Mouse (Mus musculus): ENCODE data around the gene Sox9. TPM values are rescaled to one million over a fixed set of nuclear protein-coding genes. Genes with fewer than 3 reads are reported as not detected.

Gene Sox9
- polyA plus RNA-seq, 1 experiment from 2014 or later, result 48.4 TPM

GRCm38 (mm10) chr11:112788296-112788695 is 6.3 kb downstream of the Sox9 start:
- Histone ChIP-seq H3K4me1 (replicated peaks; ENCODE audit: control insufficient read depth, insufficient read depth, low read length) (peaks cover 23% of the 10 kb centered on the region), H3K9me3 (ENCODE audit: control insufficient read depth, low read length) (no peaks in the 10 kb centered on the region), H3K27ac (ENCODE audit: low read length) (no peak overlapping the region), H3K4me3 (replicated peaks; ENCODE audit: low read length) (no peak overlapping the region), H3K4me2 (ENCODE audit: low read length) (peak overlapping the region; percentile 26), H3K36me3 (ENCODE audit: control insufficient read depth, insufficient read depth) (no peaks in the 10 kb centered on the region), H3K9ac (replicated peaks; ENCODE audit: low read depth, low read length) (no peak overlapping the region; the same call in 1 of the 2 replicates), H3K27me3 (replicated peaks; ENCODE audit: control insufficient read depth, insufficient read depth, low read length) (no peaks in the 10 kb centered on the region)
- ATAC-seq, result no peak
- WGBS, result 11% methylated on average over 13 of the region's 13 CpGs

GRCm38 (mm10) chr11:112796379-112796778 is 14.4 kb downstream of the Sox9 start:
- no peak for ATAC-seq
- Histone ChIP-seq H3K4me2 (ENCODE audit: low read length) (no peak overlapping the region), H3K4me1 (replicated peaks; ENCODE audit: control insufficient read depth, insufficient read depth, low read length) (peaks cover 10% of the 10 kb centered on the region), H3K27ac (ENCODE audit: low read length) (no peak overlapping the region), H3K36me3 (ENCODE audit: control insufficient read depth, insufficient read depth) (no peaks in the 10 kb centered on the region), H3K27me3 (replicated peaks; ENCODE audit: control insufficient read depth, insufficient read depth, low read length) (no peaks in the 10 kb centered on the region), H3K9ac (replicated peaks; ENCODE audit: low read depth, low read length) (no peak overlapping the region), H3K9me3 (ENCODE audit: control insufficient read depth, low read length) (no peaks in the 10 kb centered on the region), H3K4me3 (replicated peaks; ENCODE audit: low read length) (no peak overlapping the region)
- WGBS, result 88% methylated on average over 5 of the region's 5 CpGs

- ATAC-seq, result no peak
- 60% methylated on average over 13 of the region's 13 CpGs for WGBS
- Histone ChIP-seq H3K27me3 (replicated peaks; ENCODE audit: control insufficient read depth, insufficient read depth, low read length) (no peaks in the 10 kb centered on the region), H3K36me3 (ENCODE audit: control insufficient read depth, insufficient read depth) (no peaks in the 10 kb centered on the region), H3K4me3 (replicated peaks; ENCODE audit: low read length) (no peak overlapping the region), H3K27ac (ENCODE audit: low read length) (no peak overlapping the region), H3K9me3 (ENCODE audit: control insufficient read depth, low read length) (no peaks in the 10 kb centered on the region), H3K9ac (replicated peaks; ENCODE audit: low read depth, low read length) (no peak overlapping the region), H3K4me1 (replicated peaks; ENCODE audit: control insufficient read depth, insufficient read depth, low read length) (peaks cover 11% of the 10 kb centered on the region), H3K4me2 (ENCODE audit: low read length) (no peak overlapping the region)
Observed at GRCm38 (mm10) chr11:112798831-112799382, 16.9 kb downstream of the Sox9 start.

- Histone ChIP-seq H3K4me1 (replicated peaks; ENCODE audit: control insufficient read depth, insufficient read depth, low read length) (peaks cover 11% of the 10 kb centered on the region), H3K27me3 (replicated peaks; ENCODE audit: control insufficient read depth, insufficient read depth, low read length) (no peaks in the 10 kb centered on the region), H3K4me2 (ENCODE audit: low read length) (no peak overlapping the region), H3K36me3 (ENCODE audit: control insufficient read depth, insufficient read depth) (no peaks in the 10 kb centered on the region), H3K9ac (replicated peaks; ENCODE audit: low read depth, low read length) (no peak overlapping the region), H3K4me3 (replicated peaks; ENCODE audit: low read length) (no peak overlapping the region), H3K27ac (ENCODE audit: low read length) (no peak overlapping the region), H3K9me3 (ENCODE audit: control insufficient read depth, low read length) (no peaks in the 10 kb centered on the region)
- 17% methylated on average over 4 of the region's 4 CpGs for WGBS
- peak; percentile 47; the same call in 1 of the 2 replicates for ATAC-seq
Observed at GRCm38 (mm10) chr11:112801189-112801818, 19.3 kb downstream of the Sox9 start.

- Histone ChIP-seq H3K9ac (replicated peaks; ENCODE audit: low read depth, low read length) (no peak overlapping the region), H3K4me2 (ENCODE audit: low read length) (no peak overlapping the region), H3K36me3 (ENCODE audit: control insufficient read depth, insufficient read depth) (no peaks in the 10 kb centered on the region), H3K27me3 (replicated peaks; ENCODE audit: control insufficient read depth, insufficient read depth, low read length) (no peaks in the 10 kb centered on the region), H3K27ac (ENCODE audit: low read length) (no peak overlapping the region), H3K4me1 (replicated peaks; ENCODE audit: control insufficient read depth, insufficient read depth, low read length) (peaks cover 30% of the 10 kb centered on the region), H3K4me3 (replicated peaks; ENCODE audit: low read length) (no peak overlapping the region), H3K9me3 (ENCODE audit: control insufficient read depth, low read length) (no peaks in the 10 kb centered on the region)
- WGBS, result 70% methylated on average over 8 of the region's 8 CpGs
- ATAC-seq, result no peak
Observed at GRCm38 (mm10) chr11:112807838-112808506, 25.9 kb downstream of the Sox9 start.

- peak; percentile 28 for ATAC-seq
- H3K9me3 ChIP-seq (ENCODE audit: control insufficient read depth, low read length), result no peaks in the 10 kb centered on the region
- peak overlapping the region; percentile 56 for H3K4me2 ChIP-seq (ENCODE audit: low read length)
- H3K4me3 ChIP-seq (replicated peaks; ENCODE audit: low read length), result peak overlapping the region; percentile 31
- no peaks in the 10 kb centered on the region for H3K36me3 ChIP-seq (ENCODE audit: control insufficient read depth, insufficient read depth)
- peak overlapping the region; percentile 38 for H3K27ac ChIP-seq (ENCODE audit: low read length)
- 0 out of 2 replicates have a peak overlapping the region, but pooled peaks have one; percentile 34 for H3K9ac ChIP-seq (replicated peaks; ENCODE audit: low read depth, low read length)
- no peaks in the 10 kb centered on the region for H3K27me3 ChIP-seq (replicated peaks; ENCODE audit: control insufficient read depth, insufficient read depth, low read length)
- H3K4me1 ChIP-seq (replicated peaks; ENCODE audit: control insufficient read depth, insufficient read depth, low read length), result peaks cover 31% of the 10 kb centered on the region
- WGBS, result 2% methylated on average over 17 of the region's 17 CpGs
Observed at GRCm38 (mm10) chr11:112810447-112811151, 28.6 kb downstream of the Sox9 start.

GRCm38 (mm10) chr11:112811152-112811871 is 29.3 kb downstream of the Sox9 start:
- H3K36me3 ChIP-seq (ENCODE audit: control insufficient read depth, insufficient read depth), result no peaks in the 10 kb centered on the region

GRCm38 (mm10) chr11:112817829-112818650 is 36.0 kb downstream of the Sox9 start:
- Histone ChIP-seq H3K4me3 (replicated peaks; ENCODE audit: low read length) (no peak overlapping the region), H3K27me3 (replicated peaks; ENCODE audit: control insufficient read depth, insufficient read depth, low read length) (no peaks in the 10 kb centered on the region), H3K9ac (replicated peaks; ENCODE audit: low read depth, low read length) (no peak overlapping the region), H3K4me1 (replicated peaks; ENCODE audit: control insufficient read depth, insufficient read depth, low read length) (peaks cover 13% of the 10 kb centered on the region), H3K27ac (ENCODE audit: low read length) (peak overlapping the region; percentile 19; the same call in 1 of the 2 replicates), H3K36me3 (ENCODE audit: control insufficient read depth, insufficient read depth) (no peaks in the 10 kb centered on the region), H3K4me2 (ENCODE audit: low read length) (no peak overlapping the region), H3K9me3 (ENCODE audit: control insufficient read depth, low read length) (no peaks in the 10 kb centered on the region)
- ATAC-seq, result peak; percentile 81
- 25% methylated on average over 14 of the region's 14 CpGs for WGBS

More at GRCm38 (mm10) chr11:112811152-112811871, 29.3 kb downstream of the Sox9 start:
- ATAC-seq, result peak; percentile 97
- Histone ChIP-seq H3K4me1 (replicated peaks; ENCODE audit: control insufficient read depth, insufficient read depth, low read length) (peaks cover 31% of the 10 kb centered on the region), H3K27ac (ENCODE audit: low read length) (peak overlapping the region; percentile 83), H3K27me3 (replicated peaks; ENCODE audit: control insufficient read depth, insufficient read depth, low read length) (no peaks in the 10 kb centered on the region), H3K4me2 (ENCODE audit: low read length) (peak overlapping the region; percentile 56), H3K4me3 (replicated peaks; ENCODE audit: low read length) (peak overlapping the region; percentile 31), H3K9ac (replicated peaks; ENCODE audit: low read depth, low read length) (0 out of 2 replicates have a peak overlapping the region, but pooled peaks have one; percentile 34), H3K9me3 (ENCODE audit: control insufficient read depth, low read length) (no peaks in the 10 kb centered on the region)
- 2% methylated on average over 19 of the region's 19 CpGs for WGBS
